Mouse (Mus musculus): ENCODE measurements around the gene Gm9887. TPM values are rescaled to one million over a fixed set of nuclear protein-coding genes. Genes with fewer than 3 reads are reported as not detected.
"Not testable (repeated sequence)": the region's sequence is repeated elsewhere in the genome, so short reads cannot be mapped to it uniquely, and the experiment has no call there.

Gene Gm9887
- total and polyA plus RNA-seq, 3 experiments: 1.7 to 4.9 TPM; not detected in 1

- no peak overlapping the region for H3K9ac ChIP-seq (ENCODE audit: control insufficient read depth, low read depth, low read length, poor library complexity, severe bottlenecking)
- peaks cover 12 to 24% of the 10 kb centered on the region in 2 experiments for H3K4me1 ChIP-seq (ENCODE audit: control insufficient read depth in 1 of 2, insufficient read depth in 2 of 2, low read length in 2 of 2)
- H3K36me3 ChIP-seq (ENCODE audit: control insufficient read depth in 1 of 2, insufficient read depth in 2 of 2, low read length in 2 of 2): peaks cover 4 to 40% of the 10 kb centered on the region in 2 experiments; a peak in 3 of 4 replicates
- H3K9me3 ChIP-seq (replicated peaks; ENCODE audit: insufficient read depth, low read length): no peaks in the 10 kb centered on the region
- TF ChIP-seq MEF2A (IDR thresholded peaks at IDR 0.05; ENCODE audit: extremely low read depth, insufficient replicate concordance, low read depth, low read length, poor library complexity, severe bottlenecking): no peak
- no peak for TF ChIP-seq MAZ (IDR thresholded peaks at IDR 0.05; ENCODE audit: low read depth, low read length)
- no peak for TF ChIP-seq POLR2A (IDR thresholded peaks at IDR 0.05; ENCODE audit: control insufficient read depth in 1 of 2, insufficient read depth in 1 of 2, low read depth in 1 of 2, low read length in 2 of 2, poor library complexity in 1 of 2)
- TF ChIP-seq MAFK (IDR thresholded peaks at IDR 0.05; ENCODE audit: borderline replicate concordance, low read depth, low read length): no peak
- TF ChIP-seq MAX (IDR thresholded peaks at IDR 0.05; ENCODE audit: low read length): no peak
- TF ChIP-seq TBP (IDR thresholded peaks at IDR 0.05; ENCODE audit: low read depth, low read length): no peak
- TF ChIP-seq BHLHE40 (IDR thresholded peaks at IDR 0.05; ENCODE audit: borderline replicate concordance, low read depth, low read length): no peak
- TF ChIP-seq RAD21 (IDR thresholded peaks at IDR 0.05; ENCODE audit: low read depth, low read length): no peak
- no peak for TF ChIP-seq ELF1 (IDR thresholded peaks at IDR 0.05; ENCODE audit: low read depth, low read length)
- TF ChIP-seq ZKSCAN1 (IDR thresholded peaks at IDR 0.05; ENCODE audit: low read depth, low read length): no peak
- TF ChIP-seq RCOR1 (IDR thresholded peaks at IDR 0.05; ENCODE audit: low read depth, low read length): no peak
- no peak for TF ChIP-seq GABPA (IDR thresholded peaks at IDR 0.05; ENCODE audit: low read depth, low read length)
- no peak for TF ChIP-seq CTCF (IDR thresholded peaks at IDR 0.05 in 2 of 3, conservative IDR thresholded peaks at IDR 0.05 in 1 of 3; ENCODE audit: control insufficient read depth in 1 of 3, insufficient read depth in 1 of 3, low read depth in 2 of 3, low read length in 3 of 3, poor library complexity in 1 of 3, severe bottlenecking in 1 of 3)
- TF ChIP-seq ETS1 (IDR thresholded peaks at IDR 0.05; ENCODE audit: low read depth, low read length): no peak
- no peak for TF ChIP-seq ZNF384 (IDR thresholded peaks at IDR 0.05; ENCODE audit: low read depth, low read length)
- no peak overlapping the region for H3K4me3 ChIP-seq (ENCODE audit: control insufficient read depth in 1 of 2, insufficient read depth in 1 of 2, low read depth in 2 of 2, low read length in 2 of 2)
- H3K79me2 ChIP-seq (ENCODE audit: control insufficient read depth, insufficient read depth, low read length, poor library complexity): peaks cover 20% of the 10 kb centered on the region
- no peak overlapping the region for H3K27ac ChIP-seq (ENCODE audit: control insufficient read depth, low read depth, low read length)
- DNase-seq (ENCODE audit: low read depth, low spot score): no peak
- no peaks in the 10 kb centered on the region for H3K27me3 ChIP-seq (ENCODE audit: control insufficient read depth in 1 of 2, insufficient read depth in 2 of 2, low read length in 2 of 2)
Observed at GRCm38 (mm10) chr12:69378558-69379454, 6.5 kb upstream of the Gm9887 start.

- H3K4me3 ChIP-seq (ENCODE audit: control insufficient read depth in 1 of 2, insufficient read depth in 1 of 2, low read depth in 2 of 2, low read length in 2 of 2); H3K9me3 ChIP-seq (replicated peaks; ENCODE audit: insufficient read depth, low read length); DNase-seq (ENCODE audit: low read depth, low spot score); H3K9ac ChIP-seq (ENCODE audit: control insufficient read depth, low read depth, low read length, poor library complexity, severe bottlenecking); H3K27me3 ChIP-seq (ENCODE audit: control insufficient read depth in 1 of 2, insufficient read depth in 2 of 2, low read length in 2 of 2); H3K27ac ChIP-seq (ENCODE audit: control insufficient read depth, low read depth, low read length): not testable (repeated sequence)
- Histone ChIP-seq H3K4me1 (ENCODE audit: control insufficient read depth in 1 of 2, insufficient read depth in 2 of 2, low read length in 2 of 2) (peaks cover 4 to 15% of the 10 kb centered on the region in 2 experiments), H3K79me2 (ENCODE audit: control insufficient read depth, insufficient read depth, low read length, poor library complexity) (peaks cover 32% of the 10 kb centered on the region), H3K36me3 (ENCODE audit: control insufficient read depth in 1 of 2, insufficient read depth in 2 of 2, low read length in 2 of 2) (peaks cover 4 to 28% of the 10 kb centered on the region in 2 experiments; a peak in 3 of 4 replicates)
Observed at GRCm38 (mm10) chr12:69377636-69378035, 5.4 kb upstream of the Gm9887 start.

Data from MEL (cell line).